Mouse (Mus musculus): Measurements from ENCODE around the gene Ndufb6. TPM values are rescaled to one million over a fixed set of nuclear protein-coding genes. Genes with fewer than 3 reads are reported as not detected.

Ndufb6 gene
- polyA plus RNA-seq (2012; rRNA removed): 102 and 125 TPM in 2 replicates

DNA sequence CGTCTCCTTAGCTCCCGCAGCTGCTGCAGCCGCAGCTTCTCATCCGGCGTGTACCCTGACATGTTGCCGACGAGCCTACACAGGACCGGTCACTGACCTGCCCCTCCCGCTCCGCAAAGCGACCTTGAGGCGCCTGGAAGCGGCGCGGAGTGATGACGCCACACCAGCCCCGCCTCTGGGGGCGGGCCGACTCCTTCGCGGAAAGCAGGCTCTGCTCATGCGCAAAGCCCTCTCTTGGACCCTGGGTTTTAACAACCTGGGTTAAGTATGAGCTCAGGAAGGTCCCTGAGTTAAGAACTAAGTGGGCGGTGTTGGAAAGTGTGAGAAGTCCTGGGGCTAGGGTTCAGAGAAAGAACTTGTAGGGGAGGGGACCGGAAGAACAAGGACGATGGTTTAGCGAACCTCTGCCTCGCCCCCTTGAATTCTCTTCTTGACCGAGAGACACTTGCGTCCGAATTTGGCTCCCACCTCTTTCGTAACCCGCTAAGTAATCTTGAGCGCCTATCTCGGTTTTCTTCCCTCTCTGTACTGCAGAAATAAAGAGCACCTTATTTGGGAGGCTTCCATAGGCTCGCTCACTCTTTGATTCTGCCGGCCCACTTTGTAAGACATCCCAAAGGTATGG is at the start of gene Ndufb6:
TSS of gene Ndufb6 (minus strand) at position 146 of the 625 bp plus-strand sequence.
- peak within 1 kb of the TSS; percentile 65 for H3K4me3 ChIP-seq (ENCODE audit: control insufficient read depth, insufficient read depth, low read length)
- DNase-seq: peak; percentile 90
- H3K4me1 ChIP-seq (replicated peaks; ENCODE audit: control insufficient read depth, insufficient read depth, low read length): peaks cover 5% of the 10 kb centered on the region
- peak within 1 kb of the TSS; percentile 47 for H3K27ac ChIP-seq (ENCODE audit: control insufficient read depth, insufficient read depth, low read length)
- 0 out of 2 replicates have a peak, but pooled peaks cover 4% of the 10 kb centered on the region for H3K36me3 ChIP-seq (ENCODE audit: control insufficient read depth, insufficient read depth, low read length)
- no peaks in the 10 kb centered on the region for H3K27me3 ChIP-seq (ENCODE audit: control insufficient read depth, insufficient read depth, low read length)
- WGBS: under 1% methylated on average over 36 of the region's 36 CpGs
- TF ChIP-seq CTCF (IDR thresholded peaks at IDR 0.05; ENCODE audit: borderline replicate concordance, control insufficient read depth, extremely low read depth, insufficient read depth, low read length, poor library complexity) (no peak), POLR2A (IDR thresholded peaks at IDR 0.05; ENCODE audit: control insufficient read depth, extremely low read depth, insufficient read depth, low read length, poor library complexity) (peak; percentile 59; the same call in 1 of the 2 replicates)

GRCm38 (mm10) chr4:40327161-40327560 is 47.9 kb upstream of the Ndufb6 start:
- no peaks in the 10 kb centered on the region for H3K36me3 ChIP-seq (ENCODE audit: control insufficient read depth, insufficient read depth, low read length)
- H3K4me3 ChIP-seq (ENCODE audit: control insufficient read depth, insufficient read depth, low read length): no peak overlapping the region
- no peak for DNase-seq
- no peak for TF ChIP-seq CTCF (IDR thresholded peaks at IDR 0.05; ENCODE audit: borderline replicate concordance, control insufficient read depth, extremely low read depth, insufficient read depth, low read length, poor library complexity)
- TF ChIP-seq POLR2A (IDR thresholded peaks at IDR 0.05; ENCODE audit: control insufficient read depth, extremely low read depth, insufficient read depth, low read length, poor library complexity): no peak
- WGBS: 41% methylated on average over 3 of the region's 3 CpGs
- no peaks in the 10 kb centered on the region for H3K27me3 ChIP-seq (ENCODE audit: control insufficient read depth, insufficient read depth, low read length)
- H3K27ac ChIP-seq (ENCODE audit: control insufficient read depth, insufficient read depth, low read length): no peak overlapping the region
- no peaks in the 10 kb centered on the region for H3K4me1 ChIP-seq (replicated peaks; ENCODE audit: control insufficient read depth, insufficient read depth, low read length)

GRCm38 (mm10) chr4:40324620-40325019 is 45.4 kb upstream of the Ndufb6 start:
- DNase-seq: no peak
- no peak overlapping the region for H3K27ac ChIP-seq (ENCODE audit: control insufficient read depth, insufficient read depth, low read length)
- H3K4me1 ChIP-seq (replicated peaks; ENCODE audit: control insufficient read depth, insufficient read depth, low read length): no peaks in the 10 kb centered on the region
- WGBS: 63% methylated on average over 7 of the region's 7 CpGs
- TF ChIP-seq CTCF (IDR thresholded peaks at IDR 0.05; ENCODE audit: borderline replicate concordance, control insufficient read depth, extremely low read depth, insufficient read depth, low read length, poor library complexity) (no peak), POLR2A (IDR thresholded peaks at IDR 0.05; ENCODE audit: control insufficient read depth, extremely low read depth, insufficient read depth, low read length, poor library complexity) (no peak)
- H3K4me3 ChIP-seq (ENCODE audit: control insufficient read depth, insufficient read depth, low read length): no peak overlapping the region
- H3K36me3 ChIP-seq (ENCODE audit: control insufficient read depth, insufficient read depth, low read length): no peaks in the 10 kb centered on the region
- H3K27me3 ChIP-seq (ENCODE audit: control insufficient read depth, insufficient read depth, low read length): no peaks in the 10 kb centered on the region

DNA sequence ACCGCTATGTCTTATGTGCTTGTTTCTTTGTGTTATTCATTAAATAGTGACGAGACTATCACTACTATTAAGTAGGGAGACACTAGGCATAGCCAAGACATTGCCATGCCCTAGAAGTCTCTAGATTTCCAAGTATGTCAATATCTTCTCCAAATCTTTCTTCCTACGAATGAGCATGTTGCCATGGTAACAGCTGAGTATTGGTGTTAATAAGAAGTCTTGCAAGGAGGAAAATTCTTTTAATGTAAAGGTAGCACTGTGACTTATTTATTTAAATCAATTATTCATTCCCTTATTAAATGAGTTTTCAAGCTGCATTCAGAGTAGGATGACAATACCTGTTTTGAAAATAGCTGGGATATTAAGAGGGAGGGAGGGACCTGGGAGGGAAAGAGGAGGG is 38.2 kb upstream of the Ndufb6 start:
- no peak for DNase-seq
- TF ChIP-seq POLR2A (IDR thresholded peaks at IDR 0.05; ENCODE audit: control insufficient read depth, extremely low read depth, insufficient read depth, low read length, poor library complexity): no peak
- TF ChIP-seq CTCF (IDR thresholded peaks at IDR 0.05; ENCODE audit: borderline replicate concordance, control insufficient read depth, extremely low read depth, insufficient read depth, low read length, poor library complexity): no peak
- 92% methylated on average over 3 of the region's 3 CpGs for WGBS
- Histone ChIP-seq H3K4me1 (replicated peaks; ENCODE audit: control insufficient read depth, insufficient read depth, low read length) (no peaks in the 10 kb centered on the region), H3K36me3 (ENCODE audit: control insufficient read depth, insufficient read depth, low read length) (no peaks in the 10 kb centered on the region), H3K27ac (ENCODE audit: control insufficient read depth, insufficient read depth, low read length) (no peak overlapping the region), H3K27me3 (ENCODE audit: control insufficient read depth, insufficient read depth, low read length) (no peaks in the 10 kb centered on the region), H3K4me3 (ENCODE audit: control insufficient read depth, insufficient read depth, low read length) (no peak overlapping the region)

DNA sequence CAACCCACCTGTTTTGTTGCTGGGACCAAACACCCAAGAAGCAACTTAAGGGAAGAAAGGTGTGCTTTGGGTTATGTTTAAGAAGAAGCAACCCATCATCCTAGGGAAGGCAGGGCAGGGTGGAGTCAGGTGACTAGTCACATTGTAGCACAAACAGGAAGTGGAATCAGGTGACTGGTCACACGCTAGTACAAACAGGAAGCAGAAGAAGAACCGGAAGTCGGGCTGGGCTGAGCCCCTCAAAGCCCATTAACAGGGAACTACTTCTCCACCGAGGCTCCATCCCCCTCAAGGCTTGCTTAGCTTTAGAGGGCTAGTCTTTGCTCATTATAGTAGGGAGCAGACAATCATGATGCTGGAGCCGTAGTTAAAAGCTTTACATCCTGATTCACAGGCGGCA is 33.8 kb upstream of the Ndufb6 start:
- H3K27ac ChIP-seq (ENCODE audit: control insufficient read depth, insufficient read depth, low read length): no peak overlapping the region
- DNase-seq: no peak
- H3K36me3 ChIP-seq (ENCODE audit: control insufficient read depth, insufficient read depth, low read length): no peaks in the 10 kb centered on the region
- H3K4me1 ChIP-seq (replicated peaks; ENCODE audit: control insufficient read depth, insufficient read depth, low read length): no peaks in the 10 kb centered on the region
- 43% methylated on average over 6 of the region's 6 CpGs for WGBS
- TF ChIP-seq CTCF (IDR thresholded peaks at IDR 0.05; ENCODE audit: borderline replicate concordance, control insufficient read depth, extremely low read depth, insufficient read depth, low read length, poor library complexity) (no peak), POLR2A (IDR thresholded peaks at IDR 0.05; ENCODE audit: control insufficient read depth, extremely low read depth, insufficient read depth, low read length, poor library complexity) (no peak)
- no peaks in the 10 kb centered on the region for H3K27me3 ChIP-seq (ENCODE audit: control insufficient read depth, insufficient read depth, low read length)
- H3K4me3 ChIP-seq (ENCODE audit: control insufficient read depth, insufficient read depth, low read length): no peak overlapping the region

GRCm38 (mm10) chr4:40312213-40312612 is 33.0 kb upstream of the Ndufb6 start:
- no peaks in the 10 kb centered on the region for H3K27me3 ChIP-seq (ENCODE audit: control insufficient read depth, insufficient read depth, low read length)
- H3K36me3 ChIP-seq (ENCODE audit: control insufficient read depth, insufficient read depth, low read length): no peaks in the 10 kb centered on the region
- WGBS: 92% methylated on average over 1 of the region's 1 CpGs
- no peak overlapping the region for H3K27ac ChIP-seq (ENCODE audit: control insufficient read depth, insufficient read depth, low read length)
- H3K4me1 ChIP-seq (replicated peaks; ENCODE audit: control insufficient read depth, insufficient read depth, low read length): no peaks in the 10 kb centered on the region
- no peak for TF ChIP-seq CTCF (IDR thresholded peaks at IDR 0.05; ENCODE audit: borderline replicate concordance, control insufficient read depth, extremely low read depth, insufficient read depth, low read length, poor library complexity)
- DNase-seq: no peak
- no peak overlapping the region for H3K4me3 ChIP-seq (ENCODE audit: control insufficient read depth, insufficient read depth, low read length)

Data from thymus, adult 2 months (tissue).